Mouse (Mus musculus) cerebellum, adult 2 months (tissue): ENCODE measurements around the gene Sema5a.

Experiments
- CTCF ChIP-seq: fragments of 200-500 bp; IDR thresholded peaks from 2 replicates; pipeline ENCODE4 v1.5.1; 2011; ENCODE audit warnings: low read depth, mild to moderate bottlenecking, control low read depth, low read length, moderate library complexity, borderline replicate concordance; ENCODE audit not compliant: insufficient read depth
- POLR2A ChIP-seq: fragments of 200-500 bp; IDR thresholded peaks from 2 replicates; pipeline ENCODE4 v1.6.1; 2011; ENCODE audit warnings: low read length, control low read depth, borderline replicate concordance; ENCODE audit not compliant: insufficient read depth

- TF ChIP-seq CTCF = no peak
- no peak for TF ChIP-seq POLR2A
Measured at GRCm38 (mm10) chr15:32317074-32317473, 72.5 kb downstream of the Sema5a start.
